Mouse (Mus musculus) heart, adult 9 months (tissue): ENCODE measurements around the gene Klf9.

Experiments used
- DNase-seq, 2 experiments: peaks; one replicate each; pipeline ENCODE4 v3.0.0; 2022; ENCODE audit warnings: low spot score in 2 of 2

The Klf9 gene

GRCm38 (mm10) chr19:23163361-23163760, 22.3 kb downstream of the Klf9 start:
- DNase-seq: no peak

GRCm38 (mm10) chr19:23164651-23165240, 23.7 kb downstream of the Klf9 start:
- no peak for DNase-seq

GRCm38 (mm10) chr19:23166550-23167284, 25.7 kb downstream of the Klf9 start:
- no peak for DNase-seq

GRCm38 (mm10) chr19:23168899-23169658, 28.1 kb downstream of the Klf9 start:
- DNase-seq: no peak

- no peak for DNase-seq
These were observed 28.6 kb downstream of the Klf9 start for GRCm38 (mm10) chr19:23169659-23170050.

GRCm38 (mm10) chr19:23170476-23170875, 29.4 kb downstream of the Klf9 start:
- no peak for DNase-seq

GRCm38 (mm10) chr19:23171136-23171535, 30.1 kb downstream of the Klf9 start:
- DNase-seq: no peak

- no peak for DNase-seq
These were observed 34.1 kb downstream of the Klf9 start for GRCm38 (mm10) chr19:23175090-23175489.

GRCm38 (mm10) chr19:23175511-23175910, 34.5 kb downstream of the Klf9 start:
- DNase-seq: no peak

GRCm38 (mm10) chr19:23178533-23178932, 37.5 kb downstream of the Klf9 start:
- no peak for DNase-seq

GRCm38 (mm10) chr19:23183493-23183892, 42.5 kb downstream of the Klf9 start:
- no peak for DNase-seq

- DNase-seq: no peak
These were observed 43.0 kb downstream of the Klf9 start for GRCm38 (mm10) chr19:23184068-23184467.

GRCm38 (mm10) chr19:23187732-23188131, 46.7 kb downstream of the Klf9 start:
- DNase-seq: no peak

GRCm38 (mm10) chr19:23188986-23189385, 48.0 kb downstream of the Klf9 start:
- DNase-seq: no peak

- no peak for DNase-seq
These were observed 48.7 kb downstream of the Klf9 start for GRCm38 (mm10) chr19:23189744-23190143.

- DNase-seq: no peak
These were observed 50.5 kb downstream of the Klf9 start for GRCm38 (mm10) chr19:23191486-23191885.

GRCm38 (mm10) chr19:23193076-23193475, 52.0 kb downstream of the Klf9 start:
- DNase-seq: no peak

- DNase-seq: no peak
These were observed 61.1 kb downstream of the Klf9 start for GRCm38 (mm10) chr19:23202106-23202505.

- no peak for DNase-seq
These were observed 62.6 kb downstream of the Klf9 start for GRCm38 (mm10) chr19:23203505-23204053.

- no peak for DNase-seq
These were observed 70.3 kb downstream of the Klf9 start for GRCm38 (mm10) chr19:23211325-23211724.

GRCm38 (mm10) chr19:23214326-23214725, 73.3 kb downstream of the Klf9 start:
- DNase-seq: no peak
